Mouse (Mus musculus) thymus, postnatal 36 days (tissue): ENCODE measurements around the gene Trip11.

Experiments
- DNase-seq, 2 experiments: peaks; one replicate each; pipeline ENCODE4 v3.0.0; 2022; ENCODE audit warnings: mixed read lengths in 2 of 2

Gene Trip11

DNA sequence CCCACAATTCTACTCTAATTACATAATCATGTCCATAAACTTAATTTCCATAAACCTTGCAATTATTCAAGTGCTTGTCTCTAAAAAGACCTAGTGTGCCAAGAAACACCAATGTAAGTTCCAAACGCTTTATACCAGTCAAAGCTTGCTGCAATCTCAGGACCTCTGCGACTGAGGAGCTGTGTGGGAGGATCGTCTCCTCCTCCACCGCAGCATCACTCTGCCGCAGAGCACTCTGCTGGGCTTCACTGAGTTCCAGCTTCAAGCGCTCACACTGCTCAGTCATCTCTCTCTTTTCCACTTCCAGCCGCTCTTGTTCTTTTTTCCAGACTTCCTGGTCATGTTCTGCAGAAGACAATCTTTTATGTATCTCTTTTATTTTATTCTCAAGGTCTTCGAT is 19.8 kb downstream of the Trip11 start:
- DNase-seq: no peak

DNA sequence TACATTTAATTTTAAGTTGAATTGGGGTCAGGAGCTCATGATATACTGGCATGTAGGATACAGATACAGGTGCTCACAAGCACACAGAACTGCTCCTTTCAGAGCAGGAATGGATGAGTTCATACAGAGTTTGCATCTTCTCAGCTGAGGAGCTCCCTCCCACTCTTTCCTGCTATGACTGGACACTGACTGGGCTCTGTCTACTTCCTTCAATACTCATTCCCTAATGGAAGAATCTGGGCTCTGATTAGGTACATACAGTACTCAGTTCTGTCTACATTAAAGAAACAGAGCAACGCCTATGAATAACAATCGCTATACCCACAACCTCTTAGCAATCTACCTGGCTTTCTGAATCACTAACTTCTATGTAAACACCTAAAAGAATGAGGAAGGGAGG is 20.2 kb downstream of the Trip11 start:
- no peak for DNase-seq

DNA sequence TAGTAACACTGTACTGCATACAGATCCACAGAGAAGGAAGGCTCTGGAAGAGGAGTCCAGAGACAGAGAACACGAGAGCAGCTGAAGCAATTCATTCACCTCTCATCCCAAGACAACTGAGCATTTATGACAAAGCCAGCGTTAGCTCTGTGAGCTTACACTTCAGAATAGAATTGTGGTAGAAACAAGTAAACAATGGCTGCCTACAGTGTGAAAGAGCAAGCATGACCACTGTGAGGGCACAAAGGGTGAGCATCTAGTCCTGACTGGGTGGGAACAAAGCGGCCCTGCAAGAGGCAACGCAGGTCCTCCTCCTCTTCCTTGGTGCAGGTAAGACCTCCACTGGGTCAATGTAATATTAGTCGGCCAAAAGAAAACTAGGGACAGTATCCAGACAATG is 22.0 kb downstream of the Trip11 start:
- no peak for DNase-seq

DNA sequence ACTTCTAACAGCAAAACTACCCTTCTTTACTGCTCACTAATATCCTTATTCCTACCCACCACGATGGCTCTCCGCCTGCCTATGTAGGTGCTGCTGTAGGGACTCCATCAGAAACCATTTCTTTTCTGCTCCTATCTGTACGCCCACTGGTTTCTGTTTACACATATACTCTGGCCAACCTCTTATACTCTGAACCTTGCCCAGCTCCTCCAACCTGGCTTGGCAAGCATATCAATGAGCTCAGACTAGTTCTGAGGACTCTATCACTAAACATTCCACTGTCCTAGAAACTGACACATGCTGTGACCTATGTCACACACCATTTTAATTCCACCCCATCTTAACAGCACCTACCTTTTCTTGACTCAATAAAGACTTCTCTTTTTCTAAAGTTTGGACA is 23.7 kb downstream of the Trip11 start:
- DNase-seq: no peak

DNA sequence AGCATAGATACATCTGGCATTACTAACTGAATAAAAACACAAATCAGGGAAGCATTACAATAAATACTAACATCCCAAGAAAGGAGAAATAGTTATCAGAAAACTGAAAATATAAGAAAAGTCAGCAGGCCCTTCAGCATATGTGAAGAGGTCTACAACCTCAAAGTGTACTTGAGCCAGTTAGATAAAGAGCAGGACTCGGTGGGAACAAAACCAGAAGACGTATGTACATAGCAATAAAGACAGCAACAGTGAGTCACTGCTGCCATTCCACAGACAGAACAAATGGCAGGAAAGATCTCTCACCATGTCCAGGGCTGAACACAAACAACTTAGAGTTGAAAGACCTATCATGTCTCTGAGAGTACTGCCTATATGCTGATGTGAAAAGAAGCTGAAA is 24.8 kb downstream of the Trip11 start:
- DNase-seq: no peak

DNA sequence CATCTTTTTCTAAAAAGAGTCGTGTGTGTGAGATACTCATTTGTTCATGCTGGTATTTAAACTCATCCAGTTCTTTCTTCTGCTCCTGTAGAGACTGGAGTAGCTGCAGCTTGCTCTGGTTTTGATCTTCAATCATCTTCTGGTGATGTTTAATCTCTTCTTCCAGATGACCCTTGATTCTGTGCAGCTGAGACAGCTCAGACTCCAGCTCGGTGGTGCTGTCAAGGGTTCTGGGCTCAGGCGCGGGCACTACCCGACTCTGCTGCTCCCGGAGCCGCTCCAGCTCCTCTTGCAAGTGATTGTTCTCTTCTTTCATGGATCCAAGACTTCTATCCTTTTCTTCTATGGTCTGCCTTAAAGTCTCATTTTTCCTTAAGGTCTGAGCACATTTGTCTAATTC is 28.1 kb downstream of the Trip11 start:
- no peak for DNase-seq

DNA sequence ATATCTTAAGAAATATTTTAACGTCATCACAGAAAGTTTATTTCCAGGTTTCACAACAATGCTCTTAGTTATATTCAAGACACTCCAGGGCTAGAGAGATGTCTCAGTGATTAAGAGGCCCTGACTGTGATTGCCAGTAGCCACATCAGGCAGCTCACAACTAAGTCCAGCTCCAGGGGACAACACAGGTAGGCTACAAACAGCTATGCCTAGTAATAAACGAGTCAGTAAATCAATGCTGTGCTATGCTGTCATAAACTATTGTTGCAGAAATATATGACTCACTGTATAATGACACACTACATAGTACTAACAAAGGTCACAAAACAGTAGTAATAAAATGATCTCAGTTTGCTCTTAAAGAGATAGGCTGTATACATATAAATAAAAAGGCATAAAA is 36.7 kb downstream of the Trip11 start:
- DNase-seq: no peak

DNA sequence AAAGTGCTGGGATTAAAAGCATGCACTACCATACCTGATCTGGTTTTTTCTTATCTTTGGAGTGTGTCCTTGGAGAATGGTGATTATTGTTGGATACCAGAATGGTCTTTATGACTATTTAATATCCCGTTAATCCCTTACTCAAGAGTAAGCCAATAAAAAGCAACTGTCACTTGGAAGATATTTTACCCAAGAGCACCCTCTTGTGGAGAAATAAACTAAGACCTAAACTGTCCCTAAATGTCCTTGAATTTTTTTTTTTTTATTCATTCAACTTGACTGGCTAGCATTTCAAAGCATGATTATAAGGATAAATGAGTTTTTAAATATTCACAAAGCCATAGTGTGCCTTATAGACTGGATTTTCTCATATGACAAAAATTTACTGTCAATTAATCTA is 38.0 kb downstream of the Trip11 start:
- DNase-seq: no peak

DNA sequence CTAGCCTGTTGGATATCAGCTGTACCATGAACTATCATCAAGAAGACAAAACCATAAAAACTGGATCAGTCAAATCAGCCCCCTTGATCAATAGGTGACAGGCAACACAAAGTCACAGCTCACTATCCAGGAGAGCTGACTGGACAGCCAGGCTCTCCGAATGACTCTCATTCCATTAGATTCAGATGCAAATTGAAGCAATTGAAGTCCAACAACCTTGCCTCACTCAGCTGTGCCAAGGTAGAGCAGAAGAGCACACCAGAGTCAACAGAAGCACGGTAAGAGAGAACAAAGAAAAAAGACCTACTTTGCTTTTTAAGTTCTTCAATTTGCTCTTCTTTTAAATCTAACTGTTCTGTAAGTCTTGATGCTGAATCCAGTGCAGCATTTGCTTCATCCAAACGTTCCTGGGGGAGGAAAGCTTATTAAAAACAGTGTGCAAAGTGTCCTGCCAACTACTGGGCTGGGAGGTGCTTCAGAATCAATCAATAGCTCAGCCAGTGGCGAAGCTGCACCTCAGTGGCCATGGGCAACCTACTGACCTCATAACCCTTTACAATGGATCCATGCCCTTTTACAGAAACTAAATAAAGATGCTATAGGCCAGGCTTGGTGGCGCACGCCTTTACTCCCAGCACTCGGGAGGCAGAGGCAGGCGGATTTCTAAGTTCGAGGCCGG is 50.6 kb downstream of the Trip11 start:
- no peak for DNase-seq

DNA sequence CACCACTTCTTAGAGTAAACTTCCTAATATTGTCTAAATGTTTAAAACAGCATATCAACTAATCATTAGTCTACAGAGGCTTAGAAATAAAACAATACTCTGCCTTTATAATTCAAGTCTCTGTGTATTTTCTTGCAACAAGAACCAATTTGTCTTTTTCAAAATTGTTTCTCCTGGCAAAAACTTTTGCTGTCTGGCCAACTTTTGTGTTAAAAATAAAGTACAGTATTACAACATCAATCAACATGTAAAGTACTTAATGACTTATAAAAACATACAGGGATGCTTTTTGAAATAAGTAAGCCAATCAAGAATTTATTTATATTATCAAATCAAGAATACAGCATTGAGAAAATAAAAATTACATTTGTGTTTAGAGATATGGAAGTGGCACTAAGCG is 52.8 kb downstream of the Trip11 start:
- no peak for DNase-seq

DNA sequence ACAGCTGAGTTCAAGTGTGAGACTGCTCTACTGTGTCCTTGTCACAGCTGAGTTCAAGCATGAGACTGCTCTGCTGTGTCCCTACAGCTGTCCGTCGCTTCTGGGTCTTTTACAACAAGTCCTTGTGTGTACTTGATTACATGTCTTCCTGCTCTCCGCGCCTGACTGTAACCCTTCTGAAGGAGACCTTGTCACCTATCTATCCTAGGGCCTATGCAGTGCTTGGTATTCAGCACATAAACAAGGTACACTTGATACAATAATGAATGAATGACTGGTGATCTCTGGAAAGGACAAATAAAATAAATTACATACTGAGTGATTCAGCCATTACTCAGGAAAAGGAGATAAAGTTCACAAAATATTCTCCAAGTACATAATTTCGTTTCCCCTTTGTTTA is 55.1 kb downstream of the Trip11 start:
- DNase-seq: no peak

DNA sequence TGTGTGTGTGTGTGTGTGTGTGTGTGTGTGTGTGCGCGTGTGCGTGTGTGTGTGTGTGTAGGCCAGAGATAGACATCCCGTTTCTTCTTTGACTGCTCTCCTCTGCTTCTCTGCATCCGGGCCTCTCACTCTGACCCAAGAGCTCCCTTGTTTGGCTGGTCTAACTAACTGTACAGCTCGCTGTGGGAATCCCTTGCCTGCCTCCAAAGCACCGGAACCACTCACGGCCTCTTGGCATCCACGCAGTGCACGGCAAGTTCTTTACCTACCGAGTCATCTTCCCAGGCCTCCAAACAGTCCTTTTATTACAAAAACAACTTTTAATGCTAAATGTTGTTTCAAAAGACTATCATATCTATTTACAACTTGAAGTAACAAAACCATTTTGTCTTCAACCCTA is 58.7 kb downstream of the Trip11 start:
- DNase-seq: no peak

DNA sequence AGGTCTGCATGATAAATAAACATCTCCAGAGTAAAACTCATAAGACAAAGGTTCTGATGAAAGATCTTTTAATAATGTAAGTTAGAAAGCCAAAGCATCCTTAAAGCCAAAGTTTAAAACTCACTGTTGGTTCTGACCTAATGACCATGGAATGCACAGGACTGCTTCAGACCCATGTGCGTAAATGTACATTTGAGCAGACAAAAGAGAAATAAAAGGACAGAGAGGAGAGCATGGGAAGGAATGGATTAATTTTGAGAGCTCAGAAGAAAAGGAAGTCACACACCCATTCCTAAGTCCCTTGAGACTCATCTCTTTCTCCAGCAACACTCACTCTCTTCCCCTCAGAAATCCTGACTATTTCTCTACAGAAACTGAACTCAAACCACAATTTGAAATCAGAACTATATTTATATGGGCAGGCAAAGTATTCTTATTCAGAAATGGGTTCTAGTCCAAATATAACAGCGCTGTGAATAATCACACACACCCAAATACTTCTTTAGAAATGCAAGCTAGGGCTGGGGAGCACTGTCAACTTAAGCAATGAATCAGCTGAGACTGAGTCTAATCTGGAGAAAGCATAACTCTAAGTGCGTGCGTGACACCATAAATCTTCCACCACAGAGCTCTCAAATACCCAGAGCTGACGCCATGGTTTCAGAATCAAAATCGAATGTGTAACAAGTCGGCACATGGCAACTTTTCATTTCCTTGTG is 61.1 kb downstream of the Trip11 start:
- no peak for DNase-seq

DNA sequence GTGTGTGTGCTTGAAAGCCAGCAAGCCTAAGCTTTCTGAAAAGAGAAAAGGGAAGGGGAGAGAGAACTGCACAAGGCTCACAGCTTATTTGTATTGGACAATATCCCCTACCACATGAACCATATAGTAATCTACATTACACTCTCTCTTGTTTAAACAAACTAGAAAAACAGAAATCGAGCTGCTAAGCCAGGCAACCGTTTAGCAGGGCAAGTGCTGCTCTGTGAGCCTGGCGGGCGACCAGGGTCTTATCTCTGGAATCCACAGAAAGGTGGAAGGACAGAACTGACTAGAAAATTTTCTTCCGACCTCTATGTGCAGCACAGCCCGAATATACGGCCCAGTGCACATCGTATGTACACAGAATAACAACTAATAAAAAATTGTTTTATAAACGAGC is 61.8 kb downstream of the Trip11 start:
- no peak for DNase-seq

DNA sequence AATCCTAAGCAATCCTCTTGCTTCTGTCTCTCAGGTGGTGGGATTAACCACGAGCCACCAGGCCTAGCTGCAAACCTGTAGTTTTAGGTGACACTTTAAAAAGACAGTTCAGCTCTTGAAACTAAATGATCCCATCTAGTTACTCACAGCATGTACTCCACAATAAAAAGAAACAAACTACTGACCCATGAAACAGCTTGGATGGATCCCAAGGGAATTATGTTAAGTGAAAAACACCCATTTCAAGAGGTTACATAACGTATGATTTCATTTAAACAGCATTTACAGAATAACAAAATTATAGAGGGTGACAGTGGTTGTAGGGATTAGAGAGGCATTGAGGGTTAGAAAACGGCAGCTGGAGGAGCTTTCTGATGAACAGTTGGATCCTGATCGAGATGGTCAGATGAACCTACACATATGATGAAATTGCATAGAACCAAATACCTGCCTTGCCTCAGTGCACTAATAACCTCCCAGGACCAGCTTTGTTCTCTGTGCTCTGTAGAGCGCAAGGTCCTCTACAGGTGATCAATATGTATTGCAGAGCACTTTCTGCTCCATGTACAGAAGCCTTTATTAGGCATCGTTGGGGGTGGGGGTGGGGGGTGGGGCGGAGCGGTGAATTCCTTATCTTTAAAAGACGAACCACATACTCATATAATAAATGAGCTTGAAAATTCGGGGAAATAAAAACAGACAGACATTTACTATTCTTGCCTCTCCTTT is 76.4 kb downstream of the Trip11 start:
- no peak for DNase-seq

DNA sequence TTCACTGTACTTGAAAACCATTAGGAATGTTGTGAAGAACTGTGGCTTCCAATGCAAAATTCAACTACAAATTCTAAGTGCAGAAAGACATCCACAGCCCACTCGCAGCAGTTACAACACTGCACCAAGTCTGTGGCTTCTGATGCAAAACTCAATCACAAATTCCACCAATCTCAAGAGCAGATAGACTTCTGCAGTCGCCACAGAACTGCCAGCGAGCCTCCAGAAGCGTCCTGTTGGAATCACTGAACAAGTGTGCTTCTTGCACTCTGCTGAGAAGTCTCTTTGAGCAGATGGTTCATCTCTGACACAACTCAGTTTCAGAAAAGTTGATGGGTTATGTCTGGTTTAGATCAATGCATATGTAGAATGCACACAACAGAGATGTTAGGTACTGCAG is 78.4 kb downstream of the Trip11 start:
- no peak for DNase-seq

DNA sequence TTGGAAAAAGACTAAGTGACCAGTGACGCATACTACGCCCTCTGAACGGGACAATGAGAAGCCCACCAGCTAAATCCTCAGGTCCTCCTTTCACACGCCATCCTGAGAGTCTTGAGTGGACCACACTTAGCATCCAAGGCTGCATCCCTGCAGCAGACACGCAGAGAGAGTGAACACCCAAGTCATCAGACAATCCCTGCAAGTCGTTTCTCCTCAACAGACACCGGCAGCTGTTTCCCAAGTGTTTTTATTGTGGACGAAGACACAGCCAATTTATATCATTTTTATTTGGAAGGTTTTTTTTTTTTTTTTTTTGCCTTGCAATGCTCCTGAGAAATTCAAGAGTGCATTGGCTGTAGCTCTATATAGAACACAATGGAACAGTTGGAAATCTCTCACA is 79.3 kb downstream of the Trip11 start:
- no peak for DNase-seq

DNA sequence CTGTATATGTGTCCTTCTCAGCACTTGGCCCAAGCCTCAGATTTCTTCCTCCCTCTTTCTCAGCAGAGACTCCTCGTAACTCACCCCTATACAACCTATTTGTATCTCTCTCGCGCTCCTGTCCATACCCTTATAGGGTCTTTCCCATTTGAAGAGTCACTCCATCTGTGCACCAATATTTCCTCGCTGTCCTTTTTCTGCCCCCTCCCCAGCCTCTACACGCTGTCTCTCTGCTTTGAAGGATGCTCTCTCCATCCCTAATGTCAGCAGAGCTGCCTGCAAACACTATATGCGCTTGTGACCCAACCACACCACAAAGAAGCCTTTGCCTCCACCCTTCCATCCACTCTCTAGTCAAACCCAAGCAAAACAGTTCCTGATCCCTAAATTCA is 80.0 kb downstream of the Trip11 start:
- no peak for DNase-seq

DNA sequence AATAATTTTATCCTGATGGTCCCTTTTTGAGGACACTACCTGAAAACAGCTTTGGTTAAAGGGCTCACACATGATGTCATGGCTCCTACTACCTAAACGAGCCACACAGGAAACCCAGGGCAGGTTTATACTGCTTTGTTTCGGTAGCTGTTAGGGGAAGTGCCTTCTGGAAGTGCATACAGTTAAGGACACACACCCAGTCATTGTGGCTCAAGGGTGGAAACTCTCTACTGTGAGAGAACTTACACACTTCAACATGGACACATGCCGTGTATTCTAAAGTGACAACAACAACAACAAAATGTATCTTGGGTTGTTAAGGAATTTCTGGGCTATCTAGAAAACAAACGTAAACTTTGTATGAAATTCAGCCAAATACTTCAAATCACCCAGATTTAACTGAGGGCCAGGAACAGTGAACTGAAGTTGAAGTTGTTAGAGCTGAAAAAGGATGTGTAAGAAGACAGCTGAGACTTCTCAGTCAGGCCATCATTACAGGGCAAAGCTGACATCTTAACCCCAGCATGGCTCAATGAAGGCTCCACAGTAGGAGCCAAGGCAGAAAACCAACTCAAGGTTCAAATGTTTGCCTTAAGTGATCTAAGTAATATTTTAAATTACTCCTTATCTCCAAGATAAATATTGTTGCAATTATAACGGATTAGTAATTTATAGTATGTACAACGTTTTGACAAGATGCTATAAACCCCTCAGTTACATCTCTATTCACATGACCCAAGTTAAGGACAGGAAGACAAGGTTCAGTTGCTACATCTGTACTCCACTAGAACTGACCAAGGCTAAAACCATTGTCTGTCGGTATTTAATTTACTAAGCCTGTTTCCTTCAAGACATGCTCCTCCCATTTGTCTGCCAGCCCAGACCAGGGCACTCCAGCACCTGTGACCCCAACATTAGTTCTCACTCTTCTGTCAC is 80.6 kb downstream of the Trip11 start:
- DNase-seq: no peak

DNA sequence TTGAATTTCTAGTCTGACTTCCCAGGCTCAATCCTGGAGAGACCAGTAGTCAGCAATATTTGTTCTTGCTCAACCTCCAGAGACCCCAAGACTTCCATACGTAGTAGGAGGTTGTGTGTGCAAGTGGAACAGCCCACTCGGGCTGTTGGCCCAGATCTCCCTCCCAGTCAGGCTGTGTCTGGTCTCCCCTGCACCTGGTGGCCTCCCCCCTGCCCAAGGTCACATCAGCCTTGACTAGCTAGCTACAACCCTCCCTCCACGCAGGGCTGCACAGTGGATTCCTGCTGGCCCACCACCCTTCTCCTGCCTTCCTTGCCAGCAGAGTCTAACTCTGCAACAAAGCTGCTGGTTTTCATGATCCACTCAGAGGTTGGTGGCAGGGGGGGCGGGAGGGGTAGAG is 81.8 kb downstream of the Trip11 start:
- DNase-seq: no peak

DNA sequence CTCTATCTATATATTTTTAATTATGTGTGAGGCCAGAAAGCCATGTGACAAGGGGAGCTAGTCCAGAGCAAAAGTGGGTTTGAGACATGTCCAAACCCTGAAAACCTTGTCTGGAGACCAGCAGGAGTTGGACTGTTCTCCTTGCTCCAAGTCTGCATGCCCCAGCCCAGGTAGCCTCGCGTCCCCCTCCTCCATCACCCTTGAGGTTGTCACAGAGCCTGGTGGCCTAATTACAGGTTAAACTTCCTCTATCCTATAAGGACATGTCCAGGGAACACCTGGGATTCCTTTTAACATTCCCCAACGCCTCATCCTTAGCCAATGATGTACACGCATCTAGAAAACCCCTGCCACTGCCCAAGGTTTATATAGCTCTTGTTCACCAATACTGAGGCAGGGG is 89.9 kb downstream of the Trip11 start:
- no peak for DNase-seq

DNA sequence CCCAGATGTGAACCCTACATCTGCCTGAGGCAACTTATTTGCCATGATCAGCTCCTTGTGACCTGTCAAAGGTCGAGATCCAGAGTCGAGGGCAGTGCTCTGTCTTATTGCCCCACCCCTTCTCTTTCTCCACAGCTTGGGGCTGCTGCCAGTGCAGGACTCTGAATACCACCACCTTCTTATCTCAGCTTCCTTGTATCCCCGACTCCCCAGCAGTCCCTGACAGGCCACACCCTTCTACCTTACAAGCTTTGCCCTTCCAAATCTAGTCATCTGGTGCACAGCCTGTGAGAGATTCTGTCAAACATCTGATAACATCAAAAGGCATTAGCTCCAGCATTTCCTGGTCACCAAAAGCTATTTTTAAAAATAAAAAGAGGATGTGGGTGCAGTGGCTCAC is 91.5 kb downstream of the Trip11 start:
- DNase-seq: no peak

DNA sequence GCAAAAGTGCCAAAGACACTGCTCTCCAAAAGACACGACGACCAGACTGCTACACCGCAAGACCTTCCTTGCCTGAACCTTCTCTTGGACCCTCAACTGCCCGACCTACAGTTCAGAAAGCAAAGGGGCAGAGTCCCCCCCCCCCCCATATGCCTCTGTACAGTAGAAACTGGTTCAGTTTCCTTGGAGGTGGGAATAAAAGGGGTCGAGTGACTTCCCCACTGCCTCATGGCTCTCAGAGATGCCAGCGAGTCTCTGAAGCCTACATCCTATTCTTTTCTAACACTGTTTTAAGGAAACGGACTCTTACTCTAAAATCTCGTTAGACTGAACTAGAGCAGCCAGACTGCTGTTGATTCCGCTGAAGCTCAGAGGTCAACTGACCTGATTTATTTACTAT is 93.5 kb downstream of the Trip11 start:
- DNase-seq: no peak
